8 mouse cellular contexts compared by ENCODE assay signal in genomic region chr7:16869497-16869896, GRCm38 (mm10). TPM values are rescaled to one million over a fixed set of nuclear protein-coding genes. Genes with fewer than 3 reads are reported as not detected.
A peak's percentile ranks its signal among the peaks of the same experiment; 100 is the strongest.
DNase-seq lines count a peak whose midpoint lies in the region; ATAC-seq and TF ChIP-seq lines count a peak whose summit lies in the region.

No protein-coding gene starts in this region.

- no peak overlapping the region for H3K27ac ChIP-seq in ES-E14 (ENCODE audit: insufficient read depth, low read depth, low read length, poor library complexity, severe bottlenecking)
- 0 out of 2 replicates have a peak overlapping the region, but pooled peaks have one; percentile 25 for H3K27ac ChIP-seq in embryonic facial prominence, embryonic 15.5 days (replicated peaks)
- H3K27ac ChIP-seq in liver, embryonic 14.5 days = no peak overlapping the region

- H3K27me3 ChIP-seq in embryonic facial prominence, embryonic 15.5 days = no peaks in the 10 kb centered on the region
- H3K27me3 ChIP-seq in liver, embryonic 14.5 days (ENCODE audit: control insufficient read depth, insufficient read depth, low read length) = no peaks in the 10 kb centered on the region

- DNase-seq in ES-E14 (ENCODE audit: low read depth, low spot score) = peak; percentile 93
- DNase-seq in adrenal gland, postnatal 14 days = peak; percentile 80
- DNase-seq in layer of hippocampus, adult 18-20 months (ENCODE audit: low spot score in 2 of 2) = peak; percentile 95 to 96
- no peak for DNase-seq in liver, embryonic 14.5 days (ENCODE audit: low read depth in 3 of 3, low spot score in 3 of 3)
- DNase-seq in right cerebral cortex, postnatal 36 days (ENCODE audit: low spot score in 2 of 2) = peak; percentile 92 to 97
- no peak for DNase-seq in urinary bladder, adult 2 months (ENCODE audit: low spot score)

- no peak for TF ChIP-seq CTCF in liver, embryonic 14.5 days (IDR thresholded peaks at IDR 0.05; ENCODE audit: low read depth)

- 22% methylated on average over 16 of the region's 16 CpGs for WGBS in embryonic facial prominence, embryonic 15.5 days
- WGBS in liver, embryonic 14.5 days (ENCODE audit: insufficient replicate concordance) = 69% methylated on average over 16 of the region's 16 CpGs

- peak overlapping the region; percentile 60 to 63 for H3K4me3 ChIP-seq in ES-E14 (ENCODE audit: insufficient read depth in 1 of 2, low read depth in 1 of 2, low read length in 2 of 2, poor library complexity in 1 of 2, severe bottlenecking in 1 of 2)
- no peak overlapping the region for H3K4me3 ChIP-seq in embryonic facial prominence, embryonic 15.5 days (replicated peaks)
- no peak overlapping the region for H3K4me3 ChIP-seq in liver, embryonic 14.5 days (ENCODE audit: insufficient read depth in 1 of 2, low read depth in 2 of 2, low read length in 2 of 2)

- H3K36me3 ChIP-seq in ES-E14 (ENCODE audit: control insufficient read depth, insufficient read depth, low read length, poor library complexity, severe bottlenecking) = no peaks in the 10 kb centered on the region; the same call in 1 of the 2 replicates
- peaks cover 60% of the 10 kb centered on the region for H3K36me3 ChIP-seq in embryonic facial prominence, embryonic 15.5 days
- no peaks in the 10 kb centered on the region for H3K36me3 ChIP-seq in liver, embryonic 14.5 days (replicated peaks; ENCODE audit: control insufficient read depth, insufficient read depth, low read depth)

- TF ChIP-seq EP300 in liver, embryonic 14.5 days (IDR thresholded peaks at IDR 0.05; ENCODE audit: low read depth) = no peak

- no peaks in the 10 kb centered on the region for H3K9me3 ChIP-seq in ES-E14 (ENCODE audit: control insufficient read depth, insufficient read depth, low read depth, low read length)
- no peaks in the 10 kb centered on the region for H3K9me3 ChIP-seq in embryonic facial prominence, embryonic 15.5 days (replicated peaks)
- H3K9me3 ChIP-seq in liver, embryonic 14.5 days (ENCODE audit: control insufficient read depth, low read length) = no peaks in the 10 kb centered on the region

- ATAC-seq in embryonic facial prominence, embryonic 15.5 days (ENCODE audit: insufficient number of reproducible peaks, low FRiP score, low TSS enrichment, low read depth) = peak; percentile 87
- ATAC-seq in liver, embryonic 14.5 days (ENCODE audit: insufficient read depth) = peak; percentile 33; the same call in 1 of the 2 replicates
- ATAC-seq in monocyte, adult 5-6 weeks (replicated peaks; ENCODE audit: insufficient number of reproducible peaks, low FRiP score, low TSS enrichment, poor library complexity, severe bottlenecking) = no peak

- H3K4me2 ChIP-seq in embryonic facial prominence, embryonic 15.5 days (replicated peaks) = peak overlapping the region; percentile 27
- H3K4me2 ChIP-seq in liver, embryonic 14.5 days (ENCODE audit: low read depth) = no peak overlapping the region

- H3K9ac ChIP-seq in ES-E14 (ENCODE audit: insufficient read depth, low read depth, low read length, poor library complexity, severe bottlenecking) = peak overlapping the region; percentile 54; the same call in 1 of the 2 replicates
- no peak overlapping the region for H3K9ac ChIP-seq in embryonic facial prominence, embryonic 15.5 days
- H3K9ac ChIP-seq in liver, embryonic 14.5 days (replicated peaks) = no peak overlapping the region

- H3K4me1 ChIP-seq in ES-E14 (ENCODE audit: control insufficient read depth in 2 of 2, insufficient read depth in 2 of 2, low read length in 2 of 2, poor library complexity in 1 of 2) = peaks cover 0 to 11% of the 10 kb centered on the region in 2 experiments; a peak in 2 of 4 replicates
- H3K4me1 ChIP-seq in embryonic facial prominence, embryonic 15.5 days = peaks cover 5% of the 10 kb centered on the region
- H3K4me1 ChIP-seq in liver, embryonic 14.5 days (replicated peaks; ENCODE audit: control insufficient read depth in 2 of 2, insufficient read depth in 2 of 2, low read length in 1 of 2) = peaks cover 3 to 8% of the 10 kb centered on the region in 2 experiments

- in situ Hi-C loops in ES-E14 (cut with MboI; ENCODE audit: low sequenced_read_pairs in 2 of 2, unreplicated experiment in 2 of 2) = no loop called here

TF ChIP-seq in ES-E14, 5 proteins besides CTCF, POLR2A, EP300 and RAD21:
- TF ChIP-seq CHD2 (IDR thresholded peaks at IDR 0.05; ENCODE audit: low read depth, low read length) (peak; percentile 93), MAFK (IDR thresholded peaks at IDR 0.05; ENCODE audit: insufficient read depth, low read depth, low read length) (no peak)

RNA-seq across cellular contexts. Expression of gene Dact3, which starts 5.6 kb away (rescaled TPM):
- 4.5 and 7.0 TPM in 2 replicates for total RNA-seq in ES-E14 (2012; rRNA removed)
- total RNA-seq in adrenal gland, postnatal 14 days (2021) = 2.6 and 4.1 TPM in 2 replicates
- polyA plus RNA-seq in embryonic facial prominence, embryonic 15.5 days (2015; fragmentation: Nextera tagmentation; extraction: Ambion mirVana) = 5.4 and 6.3 TPM in 2 replicates
- 100 to 1,000 TPM; 173 to 175 TPM for total RNA-seq in layer of hippocampus, adult 18-20 months (2021)
- 0.68 and 0.92 TPM in 2 replicates for polyA plus RNA-seq in liver, embryonic 14.5 days (2012; rRNA removed)
- polyA plus RNA-seq in liver, embryonic 14.5 days (2014; fragmentation: Nextera tagmentation; extraction: Ambion mirVana) = 0.09 and 0.14 TPM in 2 replicates
- polyA plus RNA-seq in urinary bladder, adult 2 months (2012; rRNA removed) = 61.5 and 82.9 TPM in 2 replicates
- not detected in 3 replicates for total RNA-seq in monocyte, adult 5-6 weeks (2017)

RNA-seq across cellular contexts. Expression of gene Gng8, which starts 22.1 kb away (rescaled TPM):
- total RNA-seq in ES-E14 (2012; rRNA removed) = 0.79 and 1.0 TPM in 2 replicates
- total RNA-seq in adrenal gland, postnatal 14 days (2021) = 0.59 and 0.60 TPM in 2 replicates
- 27.8 and 36.3 TPM in 2 replicates for polyA plus RNA-seq in embryonic facial prominence, embryonic 15.5 days (2015; fragmentation: Nextera tagmentation; extraction: Ambion mirVana)
- 1 to 10 TPM; 2.6 to 2.8 TPM for total RNA-seq in layer of hippocampus, adult 18-20 months (2021)
- polyA plus RNA-seq in liver, embryonic 14.5 days (2012; rRNA removed) = 0.44 and 0.47 TPM in 2 replicates
- not detected in 2 replicates for polyA plus RNA-seq in liver, embryonic 14.5 days (2014; fragmentation: Nextera tagmentation; extraction: Ambion mirVana)
- 26.7 and 27.5 TPM in 2 replicates for polyA plus RNA-seq in urinary bladder, adult 2 months (2012; rRNA removed)
- not detected in 3 replicates for total RNA-seq in monocyte, adult 5-6 weeks (2017)

RNA-seq across cellular contexts. Expression of gene Prkd2, which starts 26.8 kb away (rescaled TPM):
- total RNA-seq in ES-E14 (2012; rRNA removed) = 5.7 and 6.9 TPM in 2 replicates
- total RNA-seq in adrenal gland, postnatal 14 days (2021) = 25.0 and 35.4 TPM in 2 replicates
- polyA plus RNA-seq in embryonic facial prominence, embryonic 15.5 days (2015; fragmentation: Nextera tagmentation; extraction: Ambion mirVana) = 22.1 and 23.0 TPM in 2 replicates
- total RNA-seq in layer of hippocampus, adult 18-20 months (2021) = 1 to 10 TPM; 4.7 to 6.1 TPM
- polyA plus RNA-seq in liver, embryonic 14.5 days (2012; rRNA removed) = 2.5 and 3.2 TPM in 2 replicates
- 1.8 and 2.2 TPM in 2 replicates for polyA plus RNA-seq in liver, embryonic 14.5 days (2014; fragmentation: Nextera tagmentation; extraction: Ambion mirVana)
- polyA plus RNA-seq in urinary bladder, adult 2 months (2012; rRNA removed) = 19.2 and 24.4 TPM in 2 replicates
- total RNA-seq in monocyte, adult 5-6 weeks (2017) = 13.1 to 26.6 TPM (median 15.6 TPM) in 3 replicates

RNA-seq across cellular contexts. Expression of gene Ptgir, which starts 36.8 kb away (rescaled TPM):
- total RNA-seq in ES-E14 (2012; rRNA removed) = 0.09 and 0.26 TPM in 2 replicates
- total RNA-seq in adrenal gland, postnatal 14 days (2021) = 1.2 and 2.6 TPM in 2 replicates
- 2.5 and 3.1 TPM in 2 replicates for polyA plus RNA-seq in embryonic facial prominence, embryonic 15.5 days (2015; fragmentation: Nextera tagmentation; extraction: Ambion mirVana)
- under 1 TPM in 1 of 2 experiments, not detected in 1; 0.10 TPM for total RNA-seq in layer of hippocampus, adult 18-20 months (2021)
- polyA plus RNA-seq in liver, embryonic 14.5 days (2012; rRNA removed) = 0.84 and 0.87 TPM in 2 replicates
- 0.88 and 1.2 TPM in 2 replicates for polyA plus RNA-seq in liver, embryonic 14.5 days (2014; fragmentation: Nextera tagmentation; extraction: Ambion mirVana)
- 3.9 and 5.1 TPM in 2 replicates for polyA plus RNA-seq in urinary bladder, adult 2 months (2012; rRNA removed)
- 9.8 to 15.4 TPM (median 14.0 TPM) in 3 replicates for total RNA-seq in monocyte, adult 5-6 weeks (2017)

RNA-seq across cellular contexts. Expression of gene Fkrp, which starts 53.0 kb away (rescaled TPM):
- 12.8 and 18.5 TPM in 2 replicates for total RNA-seq in ES-E14 (2012; rRNA removed)
- total RNA-seq in adrenal gland, postnatal 14 days (2021) = 23.8 and 25.1 TPM in 2 replicates
- polyA plus RNA-seq in embryonic facial prominence, embryonic 15.5 days (2015; fragmentation: Nextera tagmentation; extraction: Ambion mirVana) = 27.8 and 30.3 TPM in 2 replicates
- total RNA-seq in layer of hippocampus, adult 18-20 months (2021) = 10 to 100 TPM; 46.7 to 46.9 TPM
- polyA plus RNA-seq in liver, embryonic 14.5 days (2012; rRNA removed) = 5.6 and 6.6 TPM in 2 replicates
- 7.2 and 8.9 TPM in 2 replicates for polyA plus RNA-seq in liver, embryonic 14.5 days (2014; fragmentation: Nextera tagmentation; extraction: Ambion mirVana)
- polyA plus RNA-seq in urinary bladder, adult 2 months (2012; rRNA removed) = 17.2 and 21.3 TPM in 2 replicates
- 9.6 to 15.3 TPM (median 10.6 TPM) in 3 replicates for total RNA-seq in monocyte, adult 5-6 weeks (2017)

Comparison
In these comparisons a context has a peak if more than half of its experiments do, and no peak if none do; other contexts are left out.
1. DNase-seq: peak in ES-E14 (single experiment), adrenal gland, postnatal 14 days (single experiment), layer of hippocampus, adult 18-20 months (2 of 2) and right cerebral cortex, postnatal 36 days (2 of 2); none in liver, embryonic 14.5 days (0 of 3) and urinary bladder, adult 2 months (single experiment).
2. H3K4me3 ChIP-seq: peak in ES-E14 (2 of 2); none in embryonic facial prominence, embryonic 15.5 days (single experiment) and liver, embryonic 14.5 days (0 of 2).
3. RNA of gene Dact3, which starts 5.6 kb away (total RNA-seq): 173 to 175 TPM in layer of hippocampus, adult 18-20 months; 4.5 to 7.0 TPM in ES-E14, 2.6 to 4.1 TPM in adrenal gland, postnatal 14 days and not detected in monocyte, adult 5-6 weeks; every median in the first group is over 10 times any median in the second.